Mouse (Mus musculus) myocyte (in vitro differentiated cells): ENCODE data around the gene Negr1. TPM values are rescaled to one million over a fixed set of nuclear protein-coding genes. Genes with fewer than 3 reads are reported as not detected.

Source experiments
- H3K27me3 ChIP-seq: one replicate; pipeline ENCODE4 v1.6.1; 2011; ENCODE audit not compliant: control insufficient read depth, insufficient read depth, insufficient read length
- H3K36me3 ChIP-seq: one replicate; pipeline ENCODE4 v1.6.1; 2011; ENCODE audit not compliant: control insufficient read depth, insufficient read depth
- H3K4me2 ChIP-seq: one replicate; pipeline ENCODE4 v1.6.1; 2011; ENCODE audit warnings: low read depth, control low read depth
- H3K4me3 ChIP-seq: one replicate; pipeline ENCODE4 v1.5.1; 2011; ENCODE audit warnings: mild to moderate bottlenecking, control low read depth, moderate library complexity
- H3K79me2 ChIP-seq: one replicate; pipeline ENCODE4 v1.6.1; 2011; ENCODE audit not compliant: control insufficient read depth, insufficient read depth
- H3ac ChIP-seq: one replicate; pipeline ENCODE4 v1.6.1; 2011; ENCODE audit not compliant: control insufficient read depth, insufficient read length
- CEBPB ChIP-seq: IDR thresholded peaks from 2 replicates; pipeline ENCODE4 v1.6.1; 2011; ENCODE audit warnings: mild to moderate bottlenecking, moderate library complexity; ENCODE audit not compliant: poor library complexity, insufficient read depth, severe bottlenecking
- E2F4 ChIP-seq: IDR thresholded peaks from one replicate; pipeline ENCODE4 v1.6.1; 2011; ENCODE audit warnings: mild to moderate bottlenecking, control low read depth, moderate library complexity; ENCODE audit not compliant: insufficient read depth
- MAX ChIP-seq: IDR thresholded peaks from one replicate; pipeline ENCODE4 v1.6.1; 2011; ENCODE audit warnings: low read depth, mild to moderate bottlenecking, control low read depth
- MYOD1 ChIP-seq, 3 experiments: IDR thresholded peaks; one replicate each; pipeline ENCODE4 v1.6.1; 2011; ENCODE audit warnings: control low read depth in 2 of 3, low read depth in 2 of 3, mild to moderate bottlenecking in 2 of 3, moderate library complexity in 1 of 3; ENCODE audit not compliant: insufficient read length in 2 of 3, control insufficient read depth in 1 of 3
- MYOG ChIP-seq, 3 experiments: IDR thresholded peaks; one replicate each; pipeline ENCODE4 v1.6.1; 2011; ENCODE audit warnings: control low read depth in 2 of 3, low read depth in 2 of 3, mild to moderate bottlenecking in 2 of 3; ENCODE audit not compliant: insufficient read length in 2 of 3, control insufficient read depth in 1 of 3, insufficient read depth in 1 of 3
- POLR2A ChIP-seq: IDR thresholded peaks from one replicate; pipeline ENCODE4 v1.6.1; 2011; ENCODE audit warnings: low read depth, mild to moderate bottlenecking, control low read depth, moderate library complexity; ENCODE audit not compliant: insufficient read length
- POLR2AphosphoS2 ChIP-seq: IDR thresholded peaks from one replicate; pipeline ENCODE4 v1.6.1; 2011; ENCODE audit warnings: low read depth, control low read depth; ENCODE audit not compliant: insufficient read length
- REST ChIP-seq: IDR thresholded peaks from one replicate; pipeline ENCODE4 v1.6.1; 2011; ENCODE audit warnings: mild to moderate bottlenecking, control low read depth, moderate library complexity; ENCODE audit not compliant: insufficient read depth, insufficient read length
- SRF ChIP-seq: IDR thresholded peaks from one replicate; pipeline ENCODE4 v1.6.1; 2011; ENCODE audit warnings: low read depth; ENCODE audit not compliant: control insufficient read depth, insufficient read length
- TCF12 ChIP-seq: IDR thresholded peaks from one replicate; pipeline ENCODE4 v1.6.1; 2011; ENCODE audit warnings: mild to moderate bottlenecking, control low read depth; ENCODE audit not compliant: poor library complexity, insufficient read depth, severe bottlenecking
- TCF3 ChIP-seq: IDR thresholded peaks from one replicate; pipeline ENCODE4 v1.6.1; 2011; ENCODE audit warnings: low read depth, control low read depth; ENCODE audit not compliant: insufficient read length
- USF1 ChIP-seq: IDR thresholded peaks from one replicate; pipeline ENCODE4 v1.6.1; 2011; ENCODE audit warnings: low read depth, mild to moderate bottlenecking, control low read depth, moderate library complexity
- polyA plus RNA-seq: library from polyadenylated mRNA; unstranded; fragments of >200 nt; fragmentation: generic; extraction: Trizol; gene quantifications from one replicate; pipeline ENCODE4 v1.2.1, GENCODE M21; 2012; ENCODE audit warnings: missing spikeins

Gene Negr1
- polyA plus RNA-seq, 1 experiment: 0.01 TPM

GRCm38 (mm10) chr3:156573465-156573864 is 11.9 kb downstream of the Negr1 start:
- no peak for TF ChIP-seq MYOG (IDR thresholded peaks at IDR 0.05; ENCODE audit: control insufficient read depth in 1 of 3, insufficient read depth in 1 of 3, insufficient read length in 2 of 3, low read depth in 2 of 3)
- TF ChIP-seq CEBPB: no peak
- TF ChIP-seq TCF12: no peak
- no peak for TF ChIP-seq POLR2A
- TF ChIP-seq USF1: no peak
- no peak for TF ChIP-seq E2F4
- TF ChIP-seq SRF: no peak
- TF ChIP-seq REST: no peak
- no peak for TF ChIP-seq TCF3
- no peak for TF ChIP-seq POLR2AphosphoS2
- TF ChIP-seq MAX: no peak
- no peak for TF ChIP-seq MYOD1 (IDR thresholded peaks at IDR 0.05; ENCODE audit: control insufficient read depth in 1 of 3, insufficient read length in 2 of 3, low read depth in 2 of 3)
- Histone ChIP-seq H3K4me2 (no peak overlapping the region), H3K27me3 (no peaks in the 10 kb centered on the region), H3K36me3 (no peaks in the 10 kb centered on the region), H3K79me2 (no peaks in the 10 kb centered on the region), H3K4me3 (no peak overlapping the region), H3ac (no peak overlapping the region)

DNA sequence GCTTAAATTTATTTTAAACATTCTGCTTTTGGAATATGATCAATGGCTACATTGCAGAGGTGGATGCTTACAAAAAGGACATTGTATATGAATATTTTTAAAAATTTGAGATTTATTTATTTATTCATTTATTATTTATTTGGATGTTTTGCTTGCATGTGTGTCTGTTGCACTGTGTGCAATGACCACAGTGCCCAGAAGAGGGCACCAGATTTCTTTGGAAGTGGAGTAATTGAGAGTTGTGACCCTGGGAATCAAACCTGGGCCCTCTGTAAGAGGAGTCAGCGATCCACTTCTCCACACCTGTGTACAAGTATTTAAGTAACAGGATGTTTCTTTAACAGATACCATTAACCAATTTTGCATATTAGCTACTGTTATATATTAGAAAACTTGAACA is 14.7 kb downstream of the Negr1 start:
- H3K36me3 ChIP-seq: no peaks in the 10 kb centered on the region
- TF ChIP-seq SRF: no peak
- TF ChIP-seq POLR2A: no peak
- no peak for TF ChIP-seq TCF3
- TF ChIP-seq CEBPB: no peak
- no peak for TF ChIP-seq E2F4
- no peak for TF ChIP-seq USF1
- TF ChIP-seq POLR2AphosphoS2: no peak
- no peak for TF ChIP-seq MYOG (IDR thresholded peaks at IDR 0.05; ENCODE audit: control insufficient read depth in 1 of 3, insufficient read depth in 1 of 3, insufficient read length in 2 of 3, low read depth in 2 of 3)
- TF ChIP-seq MAX: no peak
- no peak for TF ChIP-seq REST
- TF ChIP-seq MYOD1 (IDR thresholded peaks at IDR 0.05; ENCODE audit: control insufficient read depth in 1 of 3, insufficient read length in 2 of 3, low read depth in 2 of 3): no peak
- TF ChIP-seq TCF12: no peak
- no peaks in the 10 kb centered on the region for H3K27me3 ChIP-seq
- H3ac ChIP-seq: no peak overlapping the region
- H3K4me3 ChIP-seq: no peak overlapping the region
- H3K4me2 ChIP-seq: no peak overlapping the region
- H3K79me2 ChIP-seq: no peaks in the 10 kb centered on the region

- no peak overlapping the region for H3K4me3 ChIP-seq
- no peaks in the 10 kb centered on the region for H3K79me2 ChIP-seq
- no peaks in the 10 kb centered on the region for H3K27me3 ChIP-seq
- TF ChIP-seq TCF12 (no peak), USF1 (no peak), MYOD1 (IDR thresholded peaks at IDR 0.05; ENCODE audit: control insufficient read depth in 1 of 3, insufficient read length in 2 of 3, low read depth in 2 of 3) (no peak), CEBPB (no peak), MAX (no peak), REST (no peak), SRF (no peak)
- no peak overlapping the region for H3ac ChIP-seq
- H3K36me3 ChIP-seq: no peaks in the 10 kb centered on the region
- no peak overlapping the region for H3K4me2 ChIP-seq
Measured at GRCm38 (mm10) chr3:156590612-156591011, 29.0 kb downstream of the Negr1 start.

- no peak for TF ChIP-seq SRF
- no peak for TF ChIP-seq E2F4
- no peak for TF ChIP-seq MYOG (IDR thresholded peaks at IDR 0.05; ENCODE audit: control insufficient read depth in 1 of 3, insufficient read depth in 1 of 3, insufficient read length in 2 of 3, low read depth in 2 of 3)
- no peak for TF ChIP-seq MYOD1 (IDR thresholded peaks at IDR 0.05; ENCODE audit: control insufficient read depth in 1 of 3, insufficient read length in 2 of 3, low read depth in 2 of 3)
- TF ChIP-seq POLR2A: no peak
- TF ChIP-seq USF1: no peak
- TF ChIP-seq TCF12: no peak
- TF ChIP-seq REST: no peak
- TF ChIP-seq MAX: no peak
- TF ChIP-seq POLR2AphosphoS2: no peak
- TF ChIP-seq CEBPB: no peak
- no peak for TF ChIP-seq TCF3
- H3K79me2 ChIP-seq: no peaks in the 10 kb centered on the region
Measured at GRCm38 (mm10) chr3:156591125-156591524, 29.5 kb downstream of the Negr1 start.

DNA sequence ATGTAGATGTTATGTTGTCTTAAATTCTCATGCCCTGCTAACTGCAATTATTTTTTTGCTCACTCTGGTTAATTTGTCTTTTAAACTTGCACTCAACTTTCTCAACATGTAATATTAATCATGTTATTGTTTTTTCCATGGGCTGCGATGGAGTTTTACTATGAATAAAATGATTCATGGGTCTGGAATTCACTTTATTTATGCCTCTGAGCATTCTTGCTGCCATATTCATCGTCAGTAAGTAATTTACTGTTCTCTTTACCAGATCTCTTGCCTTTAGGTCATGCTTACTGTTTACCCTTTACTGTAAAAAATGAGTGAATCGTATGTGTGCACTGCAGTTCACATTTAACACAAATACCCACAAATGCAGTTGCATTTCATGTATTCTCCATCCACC is 45.3 kb downstream of the Negr1 start:
- Histone ChIP-seq H3K36me3 (no peaks in the 10 kb centered on the region), H3K4me2 (no peak overlapping the region), H3K4me3 (no peak overlapping the region), H3K27me3 (no peaks in the 10 kb centered on the region), H3ac (no peak overlapping the region), H3K79me2 (no peaks in the 10 kb centered on the region)
- no peak for TF ChIP-seq SRF
- no peak for TF ChIP-seq REST
- TF ChIP-seq E2F4: no peak
- no peak for TF ChIP-seq POLR2AphosphoS2

More at GRCm38 (mm10) chr3:156591125-156591524, 29.5 kb downstream of the Negr1 start:
- Histone ChIP-seq H3K4me2 (no peak overlapping the region), H3K36me3 (no peaks in the 10 kb centered on the region), H3K4me3 (no peak overlapping the region), H3ac (no peak overlapping the region), H3K27me3 (no peaks in the 10 kb centered on the region)
